Mouse (Mus musculus): ENCODE measurements around the gene Hnrnph1.

Hnrnph1 gene

DNA sequence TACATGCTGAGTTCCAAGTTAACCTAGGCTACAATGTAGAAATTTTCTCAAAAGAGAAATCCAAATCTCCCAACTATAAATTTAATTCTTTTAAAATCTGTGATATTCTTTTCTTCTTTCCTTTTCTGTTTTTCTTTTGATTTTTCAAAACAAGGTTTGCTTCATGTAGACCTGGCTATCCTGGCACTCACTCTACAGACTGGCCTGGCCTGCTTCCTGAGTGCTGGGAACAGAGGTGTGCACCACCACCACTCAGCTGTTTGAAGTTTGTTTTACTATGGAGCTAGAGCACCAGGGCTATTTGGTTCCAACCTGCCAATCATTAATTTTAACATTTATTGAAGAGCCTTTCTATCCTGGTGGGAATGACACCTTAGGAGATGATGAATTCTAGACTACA, 3.7 kb upstream of the Hnrnph1 start:
- DNase-seq (ENCODE audit: low read depth, low spot score), result no peak

DNA sequence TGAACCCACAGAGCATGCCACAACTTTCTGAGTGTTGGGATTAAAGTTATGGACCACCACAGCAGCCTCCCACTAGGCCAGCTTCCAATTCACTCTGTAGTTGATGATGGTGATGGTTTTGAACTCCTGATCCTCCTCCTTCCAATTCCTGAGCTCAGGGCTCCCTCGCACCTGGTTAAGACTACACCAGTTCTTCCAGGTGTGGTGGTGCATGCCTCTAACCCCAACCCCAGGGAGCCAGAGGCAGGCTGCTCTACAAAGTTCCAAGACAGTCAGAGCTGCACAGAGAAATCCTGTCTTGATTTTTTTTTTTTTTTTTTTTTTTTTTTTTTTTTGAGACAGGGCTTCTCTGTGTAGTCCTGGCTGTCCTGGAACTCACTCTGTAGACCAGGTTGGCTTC, 3.2 kb upstream of the Hnrnph1 start:
- DNase-seq (ENCODE audit: low read depth, low spot score), result no peak

DNA sequence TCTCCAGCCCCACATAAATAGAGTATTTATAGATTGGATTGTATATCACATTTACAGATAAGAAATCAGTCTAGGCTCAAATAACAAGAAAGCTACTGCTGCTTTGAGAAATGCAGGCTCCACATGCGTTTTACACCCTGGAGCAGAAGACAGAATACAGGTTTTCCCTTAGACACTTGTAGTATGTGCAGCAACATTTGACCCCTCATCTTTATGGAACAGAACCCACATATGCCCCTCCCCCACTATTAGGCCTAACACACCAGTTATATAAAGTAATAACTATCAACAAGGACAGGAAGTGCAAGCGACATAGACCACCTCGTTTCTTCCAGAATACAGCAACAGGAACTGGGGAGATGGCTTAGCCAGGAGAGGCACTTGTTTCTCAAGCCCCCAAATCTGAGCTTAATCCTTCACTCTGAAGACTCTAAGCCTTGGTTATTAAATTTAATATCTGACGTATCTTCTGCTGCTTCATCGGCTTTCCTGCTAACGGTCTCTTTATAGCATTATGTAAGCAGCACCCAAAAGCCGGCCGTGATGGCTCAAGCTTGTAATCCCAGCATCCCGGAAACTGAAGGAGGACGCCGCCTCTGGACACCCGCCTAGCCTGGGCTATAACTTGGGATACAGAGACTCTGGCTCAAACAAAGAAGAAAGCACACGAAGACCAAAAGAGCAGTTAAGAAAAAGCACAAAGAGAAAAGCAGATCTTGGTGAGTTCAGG, 2.3 kb upstream of the Hnrnph1 start:
- no peak for DNase-seq (ENCODE audit: low read depth, low spot score)

DNA sequence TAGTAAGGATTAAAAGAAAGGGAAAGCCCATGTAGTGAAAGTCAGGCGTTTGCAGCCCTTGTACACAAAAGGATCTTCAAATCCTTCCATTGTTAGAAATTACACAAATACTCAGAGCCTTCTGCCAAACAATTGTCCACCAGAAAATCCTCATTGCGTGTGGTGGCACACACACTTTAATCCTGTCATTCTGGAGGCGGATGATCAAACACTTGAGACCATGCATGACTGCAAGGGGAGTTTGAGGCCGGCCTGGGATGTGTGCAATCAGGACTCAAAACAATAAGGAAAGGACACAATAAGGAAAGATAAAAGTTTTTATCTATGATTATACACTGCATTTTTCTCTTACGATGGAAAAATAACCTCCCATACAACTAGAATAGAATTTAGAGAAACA, 1.4 kb upstream of the Hnrnph1 start:
- no peak for DNase-seq (ENCODE audit: low read depth, low spot score)

DNA sequence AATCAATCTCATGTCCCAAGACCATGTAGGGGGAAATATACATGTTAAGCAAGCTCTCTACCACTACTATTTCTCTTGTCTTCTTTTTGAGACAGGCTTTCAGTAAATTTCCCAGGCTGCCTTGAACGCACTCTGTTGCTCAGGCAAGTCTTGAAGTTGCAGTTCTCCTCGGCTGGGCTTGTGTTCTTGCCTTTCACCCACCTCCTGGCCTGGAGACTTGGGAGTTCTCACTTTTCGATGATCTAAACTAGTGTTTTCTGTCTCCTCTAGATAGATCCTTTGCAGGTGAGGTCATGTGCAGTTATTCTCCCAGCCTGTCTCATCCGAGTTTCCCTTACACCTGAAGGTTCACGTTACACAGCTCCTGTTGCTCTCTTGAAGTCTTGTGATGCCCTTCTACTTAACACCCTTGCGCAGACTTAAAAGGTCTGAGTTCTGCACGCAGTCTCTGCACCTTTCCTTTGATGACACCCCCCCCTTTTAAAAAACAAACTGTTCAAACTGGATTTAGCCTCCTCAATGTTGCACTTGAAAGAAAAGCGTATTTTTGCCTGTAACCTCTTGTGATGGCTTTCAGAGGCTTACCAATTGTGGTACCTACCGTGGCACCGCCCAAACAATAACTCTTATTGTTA, 517 bp upstream of the Hnrnph1 start:
- no peak for DNase-seq (ENCODE audit: low read depth, low spot score)

DNA sequence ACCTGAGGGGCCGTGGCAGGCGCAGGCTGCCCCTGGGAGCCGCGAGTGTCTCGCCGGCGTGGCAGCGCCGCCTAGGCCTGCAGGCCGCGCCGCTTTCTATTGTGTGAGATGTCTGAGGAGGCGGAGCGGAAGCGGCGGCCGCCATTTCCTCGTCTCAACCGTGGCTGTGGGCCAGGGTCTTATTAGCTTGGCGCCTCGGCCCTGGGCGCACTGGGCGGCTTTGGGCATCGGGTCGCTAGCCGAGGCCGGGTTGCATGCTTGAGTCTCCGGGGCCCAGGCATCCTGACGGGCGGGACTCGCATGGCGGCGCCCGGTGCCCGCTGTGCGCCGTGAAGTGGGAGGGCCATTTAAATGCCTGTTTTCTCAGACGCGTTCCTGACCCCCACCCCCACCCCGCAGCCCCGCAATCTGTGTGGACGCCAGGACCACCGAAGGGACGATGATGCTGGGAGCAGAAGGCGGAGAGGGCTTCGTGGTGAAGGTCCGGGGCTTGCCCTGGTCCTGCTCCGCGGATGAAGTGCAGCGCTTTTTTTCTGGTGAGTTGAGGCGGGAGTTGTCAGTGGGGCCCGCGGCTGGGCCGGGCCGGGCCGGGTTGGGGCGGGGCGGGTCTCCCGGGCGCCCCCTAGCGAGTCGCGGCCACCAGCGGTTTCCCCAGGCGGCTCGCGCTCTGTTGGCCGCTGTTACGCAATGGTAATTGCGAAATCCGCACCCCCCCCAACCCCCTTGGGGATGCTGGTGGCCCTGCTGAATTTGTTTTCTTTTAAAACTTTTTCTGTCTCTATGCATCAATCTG, 1.3 kb downstream of the Hnrnph1 start:
- peak; percentile 88 for DNase-seq (ENCODE audit: low read depth, low spot score)

DNA sequence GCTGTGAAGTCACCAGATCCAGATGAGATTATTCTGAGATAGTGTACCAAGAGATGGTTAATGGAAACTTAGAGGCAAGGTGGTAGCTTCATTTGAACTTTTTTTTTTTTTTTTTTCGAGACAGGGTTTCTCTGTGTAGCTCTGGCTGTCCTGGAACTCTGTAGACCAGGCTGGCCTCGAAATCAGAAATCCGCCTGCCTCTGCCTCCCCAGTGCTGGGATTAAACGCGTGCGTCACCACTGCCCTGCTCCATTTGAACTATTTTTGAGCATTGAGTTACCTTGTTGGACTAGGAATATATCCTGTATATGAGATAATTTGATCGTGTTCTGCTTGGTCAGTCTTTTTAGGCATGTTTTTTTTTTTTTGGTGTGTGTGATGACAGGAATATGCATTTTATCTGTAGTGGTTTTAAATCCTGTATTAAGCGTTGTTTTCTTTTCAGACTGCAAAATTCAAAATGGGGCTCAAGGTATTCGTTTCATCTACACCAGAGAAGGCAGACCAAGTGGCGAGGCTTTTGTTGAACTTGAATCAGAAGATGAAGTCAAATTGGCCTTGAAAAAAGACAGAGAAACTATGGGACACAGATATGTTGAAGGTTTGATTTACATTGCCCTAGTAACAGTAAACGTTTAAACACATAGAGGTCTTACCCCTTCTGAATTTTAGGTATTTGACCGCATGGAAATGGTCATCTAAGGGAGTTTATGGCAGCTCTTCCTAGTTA, 2.4 kb downstream of the Hnrnph1 start:
- DNase-seq (ENCODE audit: low read depth, low spot score), result no peak

DNA sequence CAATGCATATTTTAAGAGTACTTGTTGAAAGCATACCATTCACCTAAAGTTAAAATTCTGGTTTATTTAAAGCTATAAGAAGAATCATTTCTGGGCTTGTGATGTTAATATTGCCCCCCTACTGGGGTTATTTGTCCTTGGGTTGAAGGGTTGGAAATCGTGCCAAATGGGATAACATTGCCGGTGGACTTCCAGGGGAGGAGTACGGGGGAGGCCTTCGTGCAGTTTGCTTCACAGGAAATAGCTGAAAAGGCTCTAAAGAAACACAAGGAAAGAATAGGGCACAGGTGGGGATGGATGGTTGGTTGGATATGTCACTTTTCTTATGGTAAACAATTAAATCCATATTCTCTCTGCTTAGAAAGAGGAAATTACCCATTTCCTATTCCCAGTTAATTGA, 4.5 kb downstream of the Hnrnph1 start:
- no peak for DNase-seq (ENCODE audit: low read depth, low spot score)

DNA sequence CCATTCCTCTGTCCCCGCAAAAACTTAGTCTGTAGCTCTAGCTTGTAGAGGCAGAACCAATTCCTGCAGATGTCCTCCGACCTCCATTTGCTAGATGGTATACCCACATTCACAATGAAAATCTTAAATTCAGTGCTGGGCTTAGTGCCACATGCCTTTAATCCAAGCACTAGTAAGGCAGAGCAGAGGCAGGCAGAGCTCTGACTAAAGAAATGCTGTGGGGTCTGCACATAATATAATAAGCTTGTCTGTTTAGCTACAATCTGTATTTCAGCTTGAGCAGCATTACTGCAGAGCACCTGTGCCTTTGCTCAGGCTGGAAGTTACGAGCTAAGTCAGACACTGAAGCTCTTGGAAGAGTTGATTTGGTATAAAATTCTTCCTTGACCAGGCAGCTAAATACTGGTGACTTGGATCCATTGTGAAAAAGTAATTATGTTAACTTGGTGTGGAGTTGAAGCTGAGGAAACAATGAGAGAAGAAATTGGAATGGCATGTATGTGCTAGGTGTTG, 10.4 kb downstream of the Hnrnph1 start:
- DNase-seq (ENCODE audit: low read depth, low spot score), result peak; percentile 28

DNA sequence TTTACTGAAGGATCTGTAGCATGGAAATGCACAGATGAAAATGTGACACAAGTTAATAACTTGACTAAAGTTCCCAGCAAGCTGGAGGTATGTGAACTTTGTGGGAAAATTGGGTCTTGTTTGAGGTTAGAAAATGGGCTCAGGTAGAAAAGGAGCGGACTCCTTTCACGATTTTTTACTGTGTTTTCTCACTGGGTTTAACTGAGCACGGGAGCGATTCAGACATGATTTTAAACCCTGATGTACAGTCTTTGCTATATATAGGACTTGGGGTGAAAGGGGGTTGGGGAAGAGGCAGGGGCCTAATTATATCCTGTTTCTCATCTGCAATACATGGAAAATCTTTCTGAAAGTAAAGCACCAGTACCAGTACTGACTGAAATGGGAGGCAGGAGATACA, 10.9 kb downstream of the Hnrnph1 start:
- DNase-seq (ENCODE audit: low read depth, low spot score), result no peak

DNA sequence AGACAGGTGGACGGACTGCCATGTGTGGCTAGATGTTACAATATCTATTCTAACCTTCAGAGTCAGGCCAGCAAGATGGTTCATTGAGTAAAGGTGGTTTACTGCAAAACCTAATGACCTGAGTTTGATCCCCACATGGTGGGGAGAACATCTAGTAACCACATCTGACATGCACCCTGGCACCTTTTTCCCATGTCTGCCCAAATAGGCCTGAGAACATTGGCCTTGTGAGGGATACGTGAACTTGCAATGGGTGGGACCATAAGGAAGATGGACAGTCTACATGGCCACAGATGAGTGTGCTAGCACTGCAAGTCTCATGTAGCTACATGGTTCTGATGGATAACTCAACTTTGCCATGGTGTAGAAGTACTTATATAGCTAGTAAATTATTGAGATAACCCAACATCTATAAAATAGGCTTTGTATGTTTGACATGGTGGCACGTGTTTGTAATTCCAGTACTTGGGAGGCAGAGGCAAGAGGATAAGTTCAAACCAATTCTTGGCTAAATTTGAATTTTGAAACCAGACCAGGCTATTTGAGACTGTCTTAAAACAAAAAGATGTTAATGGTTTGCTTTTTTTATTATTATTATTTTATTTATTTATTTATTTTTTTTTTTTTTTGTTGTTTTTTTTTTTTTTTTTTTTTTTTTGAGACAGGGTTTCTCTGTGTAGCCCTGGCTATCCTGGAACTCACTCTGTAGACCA, 11.6 kb downstream of the Hnrnph1 start:
- DNase-seq (ENCODE audit: low read depth, low spot score), result peak; percentile 21

DNA sequence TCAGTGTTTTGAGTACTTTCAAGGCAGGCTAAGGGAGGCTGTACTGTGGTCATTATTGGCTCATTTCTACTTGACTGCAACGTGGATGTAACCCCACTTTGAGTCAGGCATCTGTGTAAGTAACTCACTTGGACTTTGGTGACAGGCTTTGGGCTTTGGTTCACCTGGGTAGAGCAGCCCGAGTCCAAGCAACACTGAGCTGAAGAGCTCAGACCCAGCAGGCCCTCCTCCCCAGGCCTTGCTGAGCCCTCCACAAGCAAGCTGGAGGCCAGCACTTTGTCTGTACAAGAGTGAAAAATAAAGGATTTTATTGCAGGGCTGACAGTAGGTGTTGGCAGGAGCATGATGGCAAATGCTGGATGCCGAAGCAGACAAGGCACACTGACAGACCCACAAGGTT, 12.2 kb downstream of the Hnrnph1 start:
- DNase-seq (ENCODE audit: low read depth, low spot score), result no peak

DNA sequence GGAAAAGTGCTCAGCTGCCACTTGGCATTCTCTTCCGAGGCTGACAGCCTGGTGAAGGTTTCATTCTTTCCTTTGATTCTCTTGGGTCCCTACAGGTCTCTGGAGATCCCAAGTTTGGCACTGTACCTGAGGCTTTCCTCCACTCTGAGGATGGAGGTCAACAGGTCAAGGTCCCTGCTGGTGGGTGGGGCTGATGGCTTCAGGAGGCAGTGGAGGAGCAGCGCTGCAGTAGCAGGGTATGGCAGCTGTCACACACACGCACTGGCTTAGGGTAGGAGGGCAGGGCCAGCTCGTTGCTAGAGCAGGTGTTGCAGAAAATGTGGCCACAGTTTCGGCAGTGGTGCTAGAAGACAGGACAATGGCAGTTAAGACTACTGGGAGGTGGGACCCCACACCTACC, 12.8 kb downstream of the Hnrnph1 start:
- peak; percentile 50 for DNase-seq (ENCODE audit: low read depth, low spot score)

DNA sequence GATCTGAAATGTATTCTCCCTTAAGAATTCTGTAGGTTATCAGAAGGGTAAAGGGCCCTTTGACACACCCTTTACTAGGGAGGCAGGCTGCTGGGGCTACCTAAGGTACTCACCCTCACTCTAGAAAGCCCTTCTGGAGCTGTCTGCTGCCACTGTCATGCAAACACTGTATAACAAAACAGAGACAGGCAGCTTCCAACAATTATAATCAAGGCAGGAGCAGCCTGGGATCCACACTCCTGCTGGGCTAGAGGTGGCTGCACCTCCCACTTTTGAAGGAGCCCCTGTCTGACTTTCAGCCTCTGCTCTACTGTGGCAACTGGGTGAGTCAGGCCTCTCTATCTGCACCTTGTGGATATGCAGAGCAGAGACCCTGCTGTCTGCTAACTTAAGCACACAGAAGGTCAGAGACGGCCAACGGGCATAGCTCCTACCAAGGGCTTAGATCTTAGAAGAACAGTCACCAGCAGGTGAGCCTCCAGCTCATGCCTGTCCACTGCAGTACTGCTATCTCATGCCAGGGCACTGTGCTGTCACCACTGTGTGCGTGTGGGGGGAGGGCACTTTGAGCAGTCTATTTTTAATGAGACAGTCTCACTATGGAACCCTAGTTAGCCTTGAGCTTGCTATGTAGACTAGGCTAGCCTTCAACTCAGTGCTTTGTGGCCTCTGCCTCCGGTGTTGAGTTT, 14.6 kb downstream of the Hnrnph1 start:
- DNase-seq (ENCODE audit: low read depth, low spot score), result peak; percentile 88

DNA sequence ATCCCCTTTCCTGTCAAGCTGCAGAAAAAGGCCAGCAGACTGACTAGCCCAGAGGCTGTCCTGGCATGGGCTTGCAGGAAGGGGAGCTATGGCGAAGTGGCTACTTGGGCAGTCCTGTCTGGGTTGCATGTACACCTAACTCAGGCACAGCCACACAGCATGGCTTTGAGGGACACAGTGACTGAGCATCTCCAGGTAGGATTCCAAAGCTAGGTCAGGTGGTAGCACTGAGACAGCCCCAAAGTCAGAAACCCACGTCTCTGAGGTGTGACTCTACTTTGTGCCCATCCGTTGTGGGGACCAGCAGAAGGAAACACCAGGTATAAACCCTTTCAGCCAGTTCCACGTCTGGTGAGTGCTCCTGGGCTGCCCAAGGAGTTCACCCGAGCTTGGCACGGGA, 16.5 kb downstream of the Hnrnph1 start:
- no peak for DNase-seq (ENCODE audit: low read depth, low spot score)

DNA sequence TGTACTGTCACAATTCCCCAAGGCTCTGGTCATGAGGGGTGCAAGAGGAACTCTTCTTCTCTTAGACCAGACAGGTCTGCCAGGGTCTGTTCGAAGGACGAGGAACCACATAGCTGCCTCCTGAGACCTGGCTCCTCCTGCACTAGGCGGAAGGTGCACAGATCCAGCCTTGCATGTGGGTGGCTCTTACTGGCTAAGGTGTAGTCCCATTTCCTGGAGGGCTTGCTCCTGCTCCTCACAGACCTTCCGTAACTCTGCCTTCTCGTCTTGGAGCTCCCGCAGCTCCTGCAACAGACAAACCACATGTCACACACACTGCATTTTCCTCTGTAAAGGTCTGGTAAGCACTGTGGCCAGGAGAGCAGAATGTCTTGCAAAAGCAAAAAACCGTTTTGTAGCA, 17.9 kb downstream of the Hnrnph1 start:
- DNase-seq (ENCODE audit: low read depth, low spot score), result no peak

DNA sequence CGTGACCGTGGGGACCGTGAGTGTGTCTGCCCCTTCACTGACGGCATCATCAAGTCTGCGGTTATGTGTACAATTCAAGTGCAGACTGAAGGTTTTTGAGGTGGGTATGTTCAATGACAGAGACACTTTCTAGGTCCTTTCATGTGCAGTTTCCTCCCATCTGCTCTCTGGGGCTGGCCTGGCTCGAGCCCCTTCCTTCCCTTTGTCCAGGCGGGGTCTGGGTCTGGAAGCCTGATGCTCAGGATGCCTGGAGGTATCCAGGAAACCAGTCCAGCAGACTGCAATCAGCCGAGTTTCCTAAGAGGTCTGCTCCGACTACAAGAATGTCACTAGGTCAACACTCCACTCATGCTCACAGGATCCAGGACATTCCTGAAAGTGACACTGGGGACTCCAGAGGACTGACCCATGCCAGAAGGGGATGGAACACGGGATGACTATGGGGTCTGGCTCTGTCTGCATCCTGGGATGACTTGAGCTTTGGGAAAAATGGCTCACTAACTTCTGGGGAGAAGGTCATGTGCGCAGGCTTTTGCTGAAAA, 20.0 kb downstream of the Hnrnph1 start:
- DNase-seq (ENCODE audit: low read depth, low spot score), result no peak

DNA sequence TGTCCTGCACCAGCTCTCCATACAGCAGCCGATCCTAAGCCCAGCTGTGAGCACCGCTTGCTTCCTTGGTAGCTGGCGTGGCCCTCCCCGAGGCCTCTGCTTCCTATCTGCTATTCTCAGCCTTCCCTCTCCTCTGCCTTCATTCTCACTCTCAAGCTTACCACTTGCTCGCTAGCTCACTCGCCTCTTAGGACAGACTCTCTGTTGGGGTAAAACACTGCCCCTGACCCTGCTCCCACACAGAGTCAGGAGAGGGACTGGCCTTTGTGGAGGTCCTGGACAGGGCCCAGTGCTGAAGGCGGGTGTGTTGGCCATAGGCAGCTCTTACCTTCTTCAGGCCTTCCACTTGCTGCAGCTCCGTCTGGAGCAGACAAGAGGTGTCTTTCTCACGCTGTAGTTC, 20.5 kb downstream of the Hnrnph1 start:
- DNase-seq (ENCODE audit: low read depth, low spot score), result no peak

DNA sequence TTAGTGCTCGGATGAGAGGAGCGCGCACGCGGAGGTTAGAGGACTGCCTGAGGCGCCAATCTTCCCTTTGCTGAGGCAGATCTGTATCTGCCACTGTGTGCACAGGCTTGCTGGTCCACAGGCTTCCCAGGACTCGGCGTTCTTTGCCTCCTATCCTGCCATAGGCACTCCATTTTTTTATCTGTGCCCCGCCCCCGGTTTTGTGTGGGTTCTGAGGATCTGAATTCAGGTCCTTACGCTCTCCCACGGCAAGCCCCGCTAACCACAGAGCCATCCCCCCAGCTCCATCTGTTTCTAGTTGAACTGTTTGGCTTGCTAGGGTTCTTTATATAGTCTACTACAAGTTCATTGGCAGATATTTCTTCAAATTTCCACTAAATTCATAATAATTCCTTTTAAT, 22.0 kb downstream of the Hnrnph1 start:
- no peak for DNase-seq (ENCODE audit: low read depth, low spot score)

DNA sequence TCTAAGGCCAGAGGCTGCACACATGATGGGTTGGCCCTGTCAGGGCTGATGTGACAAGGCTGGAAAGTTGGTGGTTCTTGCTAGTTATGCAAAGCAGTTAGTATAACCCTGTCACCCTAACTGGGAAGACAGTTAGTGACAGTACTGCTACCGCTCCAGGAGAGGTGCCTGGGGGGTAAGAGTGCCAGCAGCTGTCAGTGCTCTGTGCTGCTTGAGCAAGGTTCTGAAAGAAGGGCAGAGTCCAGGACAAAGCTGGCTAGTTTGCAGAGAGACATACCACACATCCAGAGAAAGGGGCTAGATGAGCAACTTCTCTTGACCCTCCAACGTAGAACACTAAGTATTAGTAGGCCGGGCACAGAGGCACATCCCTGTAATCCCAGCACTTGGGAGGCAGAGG, 25.7 kb downstream of the Hnrnph1 start:
- DNase-seq (ENCODE audit: low read depth, low spot score), result no peak
